ENCODE assay signal across 8 mouse cellular contexts in genomic region chr10:118110006-118110920, GRCm38 (mm10). TPM values are rescaled to one million over a fixed set of nuclear protein-coding genes. Genes with fewer than 3 reads are reported as not detected.
DNase-seq lines count a peak whose midpoint lies in the region; ATAC-seq lines count a peak whose summit lies in the region.

No protein-coding gene starts in this region.

- ATAC-seq in hindbrain, embryonic 11.5 days (ENCODE audit: low FRiP score), result peak; percentile 43; the same call in 1 of the 2 replicates
- ATAC-seq in hindbrain, embryonic 13.5 days (ENCODE audit: low FRiP score), result no peak
- ATAC-seq in hindbrain, embryonic 14.5 days (ENCODE audit: low FRiP score), result no peak; the same call in 1 of the 2 replicates

- H3K4me3 ChIP-seq in hindbrain, embryonic 11.5 days (ENCODE audit: low read depth, low read length), result no peak overlapping the region
- H3K4me3 ChIP-seq in hindbrain, embryonic 13.5 days, result no peak overlapping the region
- no peak overlapping the region for H3K4me3 ChIP-seq in hindbrain, embryonic 14.5 days (replicated peaks; ENCODE audit: low read length)

- no peaks in the 10 kb centered on the region for H3K36me3 ChIP-seq in hindbrain, embryonic 11.5 days (ENCODE audit: control insufficient read depth, insufficient read depth, low read length)
- H3K36me3 ChIP-seq in hindbrain, embryonic 13.5 days, result no peaks in the 10 kb centered on the region
- H3K36me3 ChIP-seq in hindbrain, embryonic 14.5 days (replicated peaks; ENCODE audit: control insufficient read depth, insufficient read depth), result no peaks in the 10 kb centered on the region
- H3K36me3 ChIP-seq in splenic B cell, adult 2 months (ENCODE audit: control insufficient read depth, insufficient read depth, low read length, poor library complexity, severe bottlenecking), result no peaks in the 10 kb centered on the region

- peaks cover 3% of the 10 kb centered on the region; the same call in 1 of the 2 replicates for H3K4me1 ChIP-seq in hindbrain, embryonic 11.5 days (replicated peaks; ENCODE audit: control insufficient read depth, insufficient read depth, low read length)
- peaks cover 30% of the 10 kb centered on the region for H3K4me1 ChIP-seq in hindbrain, embryonic 13.5 days (replicated peaks)
- H3K4me1 ChIP-seq in hindbrain, embryonic 14.5 days (replicated peaks; ENCODE audit: control insufficient read depth, insufficient read depth, low read length), result peaks cover 9% of the 10 kb centered on the region; the same call in 1 of the 2 replicates

- H3K4me2 ChIP-seq in hindbrain, embryonic 11.5 days (replicated peaks; ENCODE audit: low read depth, low read length), result no peak overlapping the region
- H3K4me2 ChIP-seq in hindbrain, embryonic 13.5 days, result no peak overlapping the region
- no peak overlapping the region for H3K4me2 ChIP-seq in hindbrain, embryonic 14.5 days (replicated peaks)

- no peak overlapping the region for H3K27ac ChIP-seq in hindbrain, embryonic 11.5 days (ENCODE audit: low read depth, low read length)
- no peak overlapping the region for H3K27ac ChIP-seq in hindbrain, embryonic 13.5 days
- no peak overlapping the region for H3K27ac ChIP-seq in hindbrain, embryonic 14.5 days

- WGBS in hindbrain, embryonic 11.5 days, result 9% methylated on average over 8 of the region's 8 CpGs
- 10% methylated on average over 8 of the region's 8 CpGs for WGBS in hindbrain, embryonic 13.5 days
- 8% methylated on average over 8 of the region's 8 CpGs for whole genome bisulfite sequencing in hindbrain, embryonic 14.5 days

- no peaks in the 10 kb centered on the region for H3K9me3 ChIP-seq in hindbrain, embryonic 11.5 days (ENCODE audit: control insufficient read depth, low read length)
- no peaks in the 10 kb centered on the region for H3K9me3 ChIP-seq in hindbrain, embryonic 13.5 days
- H3K9me3 ChIP-seq in hindbrain, embryonic 14.5 days (ENCODE audit: control insufficient read depth, low read length), result no peaks in the 10 kb centered on the region

- no peak overlapping the region for H3K9ac ChIP-seq in hindbrain, embryonic 11.5 days (ENCODE audit: low read depth, low read length)
- H3K9ac ChIP-seq in hindbrain, embryonic 13.5 days, result no peak overlapping the region
- no peak overlapping the region for H3K9ac ChIP-seq in hindbrain, embryonic 14.5 days

- no peaks in the 10 kb centered on the region for H3K27me3 ChIP-seq in hindbrain, embryonic 11.5 days (ENCODE audit: control insufficient read depth, insufficient read depth, low read length)
- H3K27me3 ChIP-seq in hindbrain, embryonic 13.5 days, result no peaks in the 10 kb centered on the region
- H3K27me3 ChIP-seq in hindbrain, embryonic 14.5 days (ENCODE audit: control insufficient read depth, insufficient read depth, low read length), result no peaks in the 10 kb centered on the region
- no peaks in the 10 kb centered on the region for H3K27me3 ChIP-seq in splenic B cell, adult 2 months (ENCODE audit: control insufficient read depth, insufficient read depth, low read length, poor library complexity, severe bottlenecking)

- DNase-seq in hindbrain, embryonic 11.5 days (ENCODE audit: low spot score), result peak; percentile 47
- peak; percentile 28 to 65 for DNase-seq in CD8-positive naive resting alpha-beta T cell, adult 2 months (ENCODE audit: low read depth in 2 of 2, low spot score in 2 of 2)
- DNase-seq in embryo, embryonic 10 days (ENCODE audit: low spot score), result peak; percentile 84
- peak; percentile 62 for DNase-seq in hindbrain, embryonic 14.5 days (ENCODE audit: low spot score)
- peak; percentile 17 to 57 for DNase-seq in lung, adult 18-20 months
- peak; percentile 74 for DNase-seq in splenic B cell, adult 2 months (ENCODE audit: low read depth, low spot score)
- no peak for DNase-seq in ovary, adult 18-20 months (ENCODE audit: low spot score)

RNA-seq across cellular contexts. Expression of gene Mdm1, which starts 31.3 kb away (rescaled TPM):
- 57.3 and 62.2 TPM in 2 replicates for polyA plus RNA-seq in hindbrain, embryonic 11.5 days (2014; fragmentation: Nextera tagmentation; extraction: Ambion mirVana)
- 36.6 and 37.1 TPM in 2 replicates for polyA plus RNA-seq in hindbrain, embryonic 13.5 days (2015; fragmentation: Nextera tagmentation; extraction: Ambion mirVana)
- polyA plus RNA-seq in hindbrain, embryonic 14.5 days (2014; fragmentation: Nextera tagmentation; extraction: Ambion mirVana), result 25.2 and 27.0 TPM in 2 replicates
